Mouse (Mus musculus) frontal cortex, postnatal 10 days (tissue): ENCODE results near the gene Gdpd1.
"Not testable (repeated sequence)": the region's sequence is repeated elsewhere in the genome, so short reads cannot be mapped to it uniquely, and the experiment has no call there.

Experiments used
- DNase-seq, 2 experiments: peaks; one replicate each; pipeline ENCODE4 v3.0.0; 2022; ENCODE audit warnings: low spot score in 2 of 2, mixed read lengths in 1 of 2

The Gdpd1 gene

GRCm38 (mm10) chr11:87026096-87026875, 47.6 kb downstream of the Gdpd1 start:
- no peak for DNase-seq

- DNase-seq = no peak
These were observed 48.5 kb downstream of the Gdpd1 start for GRCm38 (mm10) chr11:87025351-87025750.

GRCm38 (mm10) chr11:87023240-87023639, 50.6 kb downstream of the Gdpd1 start:
- DNase-seq = not testable (repeated sequence)

GRCm38 (mm10) chr11:87022765-87023164, 51.1 kb downstream of the Gdpd1 start:
- no peak for DNase-seq

- DNase-seq = no peak
These were observed 52.3 kb downstream of the Gdpd1 start for GRCm38 (mm10) chr11:87021551-87021950.

GRCm38 (mm10) chr11:87020449-87020848, 53.4 kb downstream of the Gdpd1 start:
- DNase-seq = no peak

GRCm38 (mm10) chr11:87019431-87019830, 54.4 kb downstream of the Gdpd1 start:
- no peak for DNase-seq

- no peak for DNase-seq
These were observed 55.8 kb downstream of the Gdpd1 start for GRCm38 (mm10) chr11:87018081-87018480.

GRCm38 (mm10) chr11:87015691-87016090, 58.2 kb downstream of the Gdpd1 start:
- DNase-seq = no peak

- DNase-seq = peak in 1 of 2 experiments; percentile 38
These were observed 63.4 kb downstream of the Gdpd1 start for GRCm38 (mm10) chr11:87010476-87010875.

GRCm38 (mm10) chr11:87007371-87007770, 66.5 kb downstream of the Gdpd1 start:
- no peak for DNase-seq

GRCm38 (mm10) chr11:87004960-87005755, 68.7 kb downstream of the Gdpd1 start:
- no peak for DNase-seq

- DNase-seq = no peak
These were observed 71.6 kb downstream of the Gdpd1 start for GRCm38 (mm10) chr11:87002078-87002829.

GRCm38 (mm10) chr11:87001217-87001616, 72.6 kb downstream of the Gdpd1 start:
- DNase-seq = no peak

- no peak for DNase-seq
These were observed 77.6 kb downstream of the Gdpd1 start for GRCm38 (mm10) chr11:86996266-86996665.

GRCm38 (mm10) chr11:86995625-86996221, 78.1 kb downstream of the Gdpd1 start:
- DNase-seq = peak; percentile 39 to 54

GRCm38 (mm10) chr11:86994791-86995624, 78.9 kb downstream of the Gdpd1 start:
- DNase-seq = no peak

GRCm38 (mm10) chr11:86994330-86994729, 79.5 kb downstream of the Gdpd1 start:
- no peak for DNase-seq

GRCm38 (mm10) chr11:86993041-86994037, 80.5 kb downstream of the Gdpd1 start, which contains the start of gene Ypel2:
Gene Ypel2, minus strand, starts transcription at chr11:86993707.
- DNase-seq = peak; percentile 98 to 99
